Mouse (Mus musculus): Measurements from ENCODE around the gene Ceacam16.
A peak's percentile ranks its signal among the peaks of the same experiment; 100 is the strongest.

Gene Ceacam16

GRCm38 (mm10) chr7:19861199-19861598 is at the start of gene Ceacam16:
TSS of gene Ceacam16 (minus strand) at chr7:19861299.
- DNase-seq (ENCODE audit: low spot score), result no peak

GRCm38 (mm10) chr7:19910421-19911291 is 49.6 kb upstream of the Ceacam16 start:
- peak; percentile 87 for DNase-seq (ENCODE audit: low spot score)

- no peak for DNase-seq (ENCODE audit: low spot score)
Observed at GRCm38 (mm10) chr7:19889881-19890280, 28.8 kb upstream of the Ceacam16 start.

- DNase-seq (ENCODE audit: low spot score), result no peak
Observed at GRCm38 (mm10) chr7:19887849-19888248, 26.8 kb upstream of the Ceacam16 start, which contains the start of gene Ceacam19. TSS of gene Ceacam19 (minus strand) at chr7:19887965.

GRCm38 (mm10) chr7:19880754-19881153 is 19.7 kb upstream of the Ceacam16 start:
- no peak for DNase-seq (ENCODE audit: low spot score)

- peak; percentile 10 for DNase-seq (ENCODE audit: low spot score)
Observed at GRCm38 (mm10) chr7:19876781-19877425, 15.8 kb upstream of the Ceacam16 start.

- peak; percentile 60 for DNase-seq (ENCODE audit: low spot score)
Observed at GRCm38 (mm10) chr7:19875948-19876682, 15.0 kb upstream of the Ceacam16 start.

- peak; percentile 42 for DNase-seq (ENCODE audit: low spot score)
Observed at GRCm38 (mm10) chr7:19871943-19872601, 11.0 kb upstream of the Ceacam16 start.

- no peak for DNase-seq (ENCODE audit: low spot score)
Observed at GRCm38 (mm10) chr7:19871137-19871621, 10.1 kb upstream of the Ceacam16 start.

GRCm38 (mm10) chr7:19867751-19868399 is 6.8 kb upstream of the Ceacam16 start:
- no peak for DNase-seq (ENCODE audit: low spot score)

GRCm38 (mm10) chr7:19866490-19866889 is 5.4 kb upstream of the Ceacam16 start:
- no peak for DNase-seq (ENCODE audit: low spot score)

GRCm38 (mm10) chr7:19865246-19866036 is 4.3 kb upstream of the Ceacam16 start:
- no peak for DNase-seq (ENCODE audit: low spot score)

GRCm38 (mm10) chr7:19864241-19864640 is 3.1 kb upstream of the Ceacam16 start:
- DNase-seq (ENCODE audit: low spot score), result no peak

GRCm38 (mm10) chr7:19859740-19860139 is 1.4 kb downstream of the Ceacam16 start:
- DNase-seq (ENCODE audit: low spot score), result no peak

GRCm38 (mm10) chr7:19856283-19856682 is 4.8 kb downstream of the Ceacam16 start:
- no peak for DNase-seq (ENCODE audit: low spot score)

GRCm38 (mm10) chr7:19855663-19856062 is 5.4 kb downstream of the Ceacam16 start:
- DNase-seq (ENCODE audit: low spot score), result no peak

GRCm38 (mm10) chr7:19853526-19853925 is 7.6 kb downstream of the Ceacam16 start:
- no peak for DNase-seq (ENCODE audit: low spot score)

GRCm38 (mm10) chr7:19851858-19852570 is 9.1 kb downstream of the Ceacam16 start, which contains the start of gene Gm19345:
TSS of gene Gm19345 (plus strand) at chr7:19852003.
- peak; percentile 60 for DNase-seq (ENCODE audit: low spot score)

- no peak for DNase-seq (ENCODE audit: low spot score)
Observed at GRCm38 (mm10) chr7:19844521-19845171, 16.5 kb downstream of the Ceacam16 start.

All from embryo, embryonic 10 days (tissue).